Mouse (Mus musculus): ENCODE measurements around the gene Limk2. TPM values are rescaled to one million over a fixed set of nuclear protein-coding genes. Genes with fewer than 3 reads are reported as not detected.
A peak's percentile ranks its signal among the peaks of the same experiment; 100 is the strongest.

The Limk2 gene
- polyA plus RNA-seq, 1 experiment = 20.9 TPM

GRCm38 (mm10) chr11:3394520-3394919 is 14.5 kb downstream of the Limk2 start:
- no peaks in the 10 kb centered on the region for H3K4me1 ChIP-seq (ENCODE audit: control insufficient read depth, insufficient read depth, low read length)
- H3K27ac ChIP-seq (ENCODE audit: insufficient read depth, low read depth, low read length) = no peak overlapping the region
- H3K4me3 ChIP-seq (ENCODE audit: insufficient read depth, low read length) = no peak overlapping the region
- TF ChIP-seq POLR2A (IDR thresholded peaks at IDR 0.05; ENCODE audit: borderline replicate concordance, low read depth, low read length) (no peak), CTCF (IDR thresholded peaks at IDR 0.05; ENCODE audit: low read depth, low read length) (no peak)

DNA sequence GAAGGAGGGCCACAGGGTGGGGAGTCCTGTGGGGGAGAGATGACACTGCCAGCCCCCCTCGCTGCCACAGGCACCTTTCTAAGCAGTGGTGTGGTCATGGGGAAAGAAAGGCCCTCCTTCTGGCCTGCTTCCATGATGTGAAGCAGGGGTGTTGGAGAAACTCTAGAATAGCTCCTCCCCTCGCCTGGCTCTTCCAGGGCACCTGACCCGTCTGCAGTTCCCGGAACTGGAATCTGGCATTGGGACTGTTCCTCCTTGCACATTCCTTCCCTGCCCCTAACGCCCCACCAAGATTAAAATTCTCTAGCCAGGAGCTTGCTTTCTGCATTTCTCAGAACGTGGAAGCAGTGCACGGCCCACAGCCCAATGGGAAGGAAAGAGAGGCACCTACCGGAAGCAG is 16.5 kb downstream of the Limk2 start:
- TF ChIP-seq CTCF (IDR thresholded peaks at IDR 0.05; ENCODE audit: low read depth, low read length) = no peak
- TF ChIP-seq POLR2A (IDR thresholded peaks at IDR 0.05; ENCODE audit: borderline replicate concordance, low read depth, low read length) = no peak
- Histone ChIP-seq H3K27ac (ENCODE audit: insufficient read depth, low read depth, low read length) (no peak overlapping the region), H3K4me1 (ENCODE audit: control insufficient read depth, insufficient read depth, low read length) (peaks cover 5% of the 10 kb centered on the region; the same call in 1 of the 2 replicates), H3K4me3 (ENCODE audit: insufficient read depth, low read length) (no peak overlapping the region)

- TF ChIP-seq CTCF (IDR thresholded peaks at IDR 0.05; ENCODE audit: low read depth, low read length) (no peak), POLR2A (IDR thresholded peaks at IDR 0.05; ENCODE audit: borderline replicate concordance, low read depth, low read length) (no peak)
- H3K27ac ChIP-seq (ENCODE audit: insufficient read depth, low read depth, low read length) = no peak overlapping the region
- H3K4me1 ChIP-seq (ENCODE audit: control insufficient read depth, insufficient read depth, low read length) = peaks cover 5% of the 10 kb centered on the region; the same call in 1 of the 2 replicates
- no peak overlapping the region for H3K4me3 ChIP-seq (ENCODE audit: insufficient read depth, low read length)
These were observed 18.2 kb downstream of the Limk2 start for GRCm38 (mm10) chr11:3390789-3391188.

DNA sequence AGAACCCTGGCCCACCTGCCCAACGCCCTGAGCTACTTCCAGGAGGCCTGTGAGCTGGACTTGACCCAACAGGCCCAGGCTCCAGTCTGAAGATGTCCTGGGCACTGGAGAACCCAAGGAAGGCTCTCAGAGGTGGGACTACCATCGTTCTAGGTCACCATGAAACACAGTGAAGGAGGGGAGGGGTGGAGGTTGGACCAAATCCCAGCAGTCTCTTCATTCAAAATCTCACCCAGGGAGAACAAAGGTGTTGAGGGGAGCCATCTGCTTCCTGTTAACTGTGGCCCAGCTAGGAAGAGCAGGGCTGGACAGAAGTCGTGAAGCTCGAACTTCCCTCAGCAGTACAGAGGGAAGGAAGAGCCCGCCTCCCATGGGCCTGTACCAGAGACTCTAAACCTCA is 19.0 kb downstream of the Limk2 start:
- Histone ChIP-seq H3K4me1 (ENCODE audit: control insufficient read depth, insufficient read depth, low read length) (peaks cover 5% of the 10 kb centered on the region; the same call in 1 of the 2 replicates), H3K4me3 (ENCODE audit: insufficient read depth, low read length) (no peak overlapping the region), H3K27ac (ENCODE audit: insufficient read depth, low read depth, low read length) (no peak overlapping the region)
- TF ChIP-seq CTCF (IDR thresholded peaks at IDR 0.05; ENCODE audit: low read depth, low read length) (no peak), POLR2A (IDR thresholded peaks at IDR 0.05; ENCODE audit: borderline replicate concordance, low read depth, low read length) (no peak)

DNA sequence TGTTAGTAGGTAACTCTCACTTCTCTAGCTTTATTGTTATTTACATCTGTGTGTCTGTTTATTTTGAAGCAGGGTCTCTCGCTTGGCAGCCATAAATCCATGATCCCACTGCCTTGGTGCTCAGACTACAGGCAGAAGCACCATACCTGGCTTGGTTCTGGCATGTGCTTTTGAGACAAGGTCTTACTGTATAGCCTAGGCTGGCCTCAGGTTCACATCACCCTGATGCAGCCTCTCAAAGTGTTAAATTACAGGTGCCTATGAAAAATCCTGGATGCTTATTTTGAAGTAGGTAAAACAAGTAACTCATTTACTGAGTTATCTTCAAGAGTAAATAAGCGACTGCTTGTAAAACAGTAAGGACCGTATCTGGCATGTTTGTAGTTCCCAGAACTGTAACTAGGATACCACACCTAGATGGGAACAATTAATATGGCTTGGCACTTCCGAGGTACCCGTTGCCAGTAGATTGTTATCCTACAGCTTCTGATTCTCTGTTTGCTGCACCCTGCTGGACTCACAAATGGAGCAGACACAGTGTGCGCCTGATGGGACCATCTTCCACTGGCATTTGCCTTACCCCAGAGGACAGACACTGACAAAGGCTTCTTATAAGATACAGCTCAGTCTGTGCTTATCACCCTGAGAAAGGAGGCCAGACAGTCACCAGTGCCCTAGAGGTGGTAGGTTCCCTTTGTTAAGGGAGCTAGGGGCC is 21.4 kb downstream of the Limk2 start:
- Histone ChIP-seq H3K27ac (ENCODE audit: insufficient read depth, low read depth, low read length) (no peak overlapping the region), H3K4me1 (ENCODE audit: control insufficient read depth, insufficient read depth, low read length) (peaks cover 9% of the 10 kb centered on the region; the same call in 1 of the 2 replicates), H3K4me3 (ENCODE audit: insufficient read depth, low read length) (no peak overlapping the region)
- no peak for TF ChIP-seq POLR2A (IDR thresholded peaks at IDR 0.05; ENCODE audit: borderline replicate concordance, low read depth, low read length)
- no peak for TF ChIP-seq CTCF (IDR thresholded peaks at IDR 0.05; ENCODE audit: low read depth, low read length)

GRCm38 (mm10) chr11:3386941-3387368 is 22.0 kb downstream of the Limk2 start:
- H3K27ac ChIP-seq (ENCODE audit: insufficient read depth, low read depth, low read length) = no peak overlapping the region
- H3K4me1 ChIP-seq (ENCODE audit: control insufficient read depth, insufficient read depth, low read length) = peaks cover 9% of the 10 kb centered on the region; the same call in 1 of the 2 replicates
- TF ChIP-seq CTCF (IDR thresholded peaks at IDR 0.05; ENCODE audit: low read depth, low read length) = peak; percentile 95
- TF ChIP-seq POLR2A (IDR thresholded peaks at IDR 0.05; ENCODE audit: borderline replicate concordance, low read depth, low read length) = no peak
- no peak overlapping the region for H3K4me3 ChIP-seq (ENCODE audit: insufficient read depth, low read length)

DNA sequence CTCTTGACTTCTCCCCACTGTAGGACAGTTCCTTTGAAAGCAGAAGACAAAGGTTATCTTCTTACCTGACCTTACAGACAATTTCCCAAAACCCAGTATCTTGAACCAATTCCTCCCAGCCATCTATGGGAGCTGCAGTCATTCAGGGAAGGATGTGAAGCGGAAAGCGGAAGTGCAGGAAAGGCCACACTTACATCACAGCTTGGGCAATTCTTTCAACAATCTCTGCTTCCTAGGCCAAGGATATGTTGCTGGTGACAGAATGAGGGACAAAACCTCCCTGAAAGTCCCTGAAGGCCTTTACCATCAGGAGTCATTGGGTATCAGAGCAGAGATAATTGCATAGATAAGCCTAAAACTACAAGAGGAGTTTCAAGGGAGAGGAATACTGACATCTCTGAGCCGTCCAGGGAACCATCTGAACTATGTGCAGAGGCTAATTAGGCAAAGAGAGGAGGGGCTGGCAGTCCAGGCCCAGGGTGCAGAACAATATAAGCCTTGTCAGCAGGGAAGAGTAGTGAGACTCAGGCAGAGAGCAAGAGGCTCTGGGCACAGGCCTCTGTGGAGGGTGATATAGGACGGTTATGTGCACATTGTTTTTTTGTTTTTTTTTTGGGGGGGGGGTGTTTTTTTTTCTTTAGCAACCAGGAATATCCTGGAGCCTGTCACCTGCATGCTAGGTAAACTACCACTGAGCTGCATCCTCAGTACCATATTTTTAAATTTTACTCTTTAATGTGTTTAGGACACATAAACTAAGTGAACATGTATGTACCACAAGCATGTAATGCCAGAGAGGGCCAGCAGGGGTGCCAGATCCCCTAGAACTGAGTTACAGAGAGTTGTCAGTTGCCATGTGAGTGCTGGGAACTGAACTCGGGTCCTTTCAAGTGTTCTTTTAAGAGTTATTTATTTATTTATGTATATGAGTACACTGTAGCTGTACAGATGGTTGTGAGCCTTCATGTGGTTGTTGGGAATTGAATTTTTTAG is 26.1 kb downstream of the Limk2 start:
- Histone ChIP-seq H3K27ac (ENCODE audit: insufficient read depth, low read depth, low read length) (no peak overlapping the region), H3K4me1 (ENCODE audit: control insufficient read depth, insufficient read depth, low read length) (peaks cover 4% of the 10 kb centered on the region; the same call in 1 of the 2 replicates), H3K4me3 (ENCODE audit: insufficient read depth, low read length) (no peak overlapping the region)
- no peak for TF ChIP-seq CTCF (IDR thresholded peaks at IDR 0.05; ENCODE audit: low read depth, low read length)

GRCm38 (mm10) chr11:3381148-3381814 is 27.7 kb downstream of the Limk2 start:
- H3K4me3 ChIP-seq (ENCODE audit: insufficient read depth, low read length) = no peak overlapping the region
- H3K27ac ChIP-seq (ENCODE audit: insufficient read depth, low read depth, low read length) = no peak overlapping the region
- no peak for TF ChIP-seq CTCF (IDR thresholded peaks at IDR 0.05; ENCODE audit: low read depth, low read length)
- no peak for TF ChIP-seq POLR2A (IDR thresholded peaks at IDR 0.05; ENCODE audit: borderline replicate concordance, low read depth, low read length)
- peaks cover 5% of the 10 kb centered on the region; the same call in 1 of the 2 replicates for H3K4me1 ChIP-seq (ENCODE audit: control insufficient read depth, insufficient read depth, low read length)

- H3K4me3 ChIP-seq (ENCODE audit: insufficient read depth, low read length) = no peak overlapping the region
- no peak overlapping the region for H3K27ac ChIP-seq (ENCODE audit: insufficient read depth, low read depth, low read length)
- TF ChIP-seq CTCF (IDR thresholded peaks at IDR 0.05; ENCODE audit: low read depth, low read length) = no peak
- no peak for TF ChIP-seq POLR2A (IDR thresholded peaks at IDR 0.05; ENCODE audit: borderline replicate concordance, low read depth, low read length)
- peaks cover 12% of the 10 kb centered on the region for H3K4me1 ChIP-seq (ENCODE audit: control insufficient read depth, insufficient read depth, low read length)
These were observed 29.6 kb downstream of the Limk2 start for GRCm38 (mm10) chr11:3379427-3379826.
